Mouse (Mus musculus): ENCODE data around the gene Ganab.

Gene Ganab

GRCm38 (mm10) chr19:8897865-8898495 lies at the start of gene Ganab:
Gene Ganab (plus strand): TSS chr19:8898071.
- CTCF ChIA-PET = interaction anchor here in 1 of 4 experiments (0.6 to 1.0 kb wide), 2 partner anchors 9 to 52 kb away, joined by 3 to 4 read pairs; no protein-coding TSS in a partner anchor
- POLR2A ChIA-PET = interaction anchor here (0.5 to 25.4 kb wide), 71 partner anchors 8 to 985 kb away, joined by 3 to 851 read pairs (median 4); partner anchors contain the start of genes 1810009A15Rik (in 4 of the 4), Gm49416 (in 4 of the 4), B3gat3 (in 3 of the 4) and Mta2 (in 3 of the 4)

- POLR2A ChIA-PET = interaction anchor here in 2 of 4 experiments (0.6 to 7.4 kb wide), 19 partner anchors 9 to 147 kb away, joined by 3 to 74 read pairs (median 3); partner anchors contain the start of genes Gng3 (in 2 of the 2), Ttc9c (in 2 of the 2), Uqcc3 (in 2 of the 2) and 1810009A15Rik (in 1 of the 2)
- CTCF ChIA-PET = interaction anchor here in 2 of 4 experiments (1.0 to 2.0 kb wide), 3 partner anchors 9 to 13 kb away, joined by 3 to 9 read pairs (median 4); no protein-coding TSS in a partner anchor
Measured at GRCm38 (mm10) chr19:8848356-8848755, 49.5 kb upstream of the Ganab start.

DNA sequence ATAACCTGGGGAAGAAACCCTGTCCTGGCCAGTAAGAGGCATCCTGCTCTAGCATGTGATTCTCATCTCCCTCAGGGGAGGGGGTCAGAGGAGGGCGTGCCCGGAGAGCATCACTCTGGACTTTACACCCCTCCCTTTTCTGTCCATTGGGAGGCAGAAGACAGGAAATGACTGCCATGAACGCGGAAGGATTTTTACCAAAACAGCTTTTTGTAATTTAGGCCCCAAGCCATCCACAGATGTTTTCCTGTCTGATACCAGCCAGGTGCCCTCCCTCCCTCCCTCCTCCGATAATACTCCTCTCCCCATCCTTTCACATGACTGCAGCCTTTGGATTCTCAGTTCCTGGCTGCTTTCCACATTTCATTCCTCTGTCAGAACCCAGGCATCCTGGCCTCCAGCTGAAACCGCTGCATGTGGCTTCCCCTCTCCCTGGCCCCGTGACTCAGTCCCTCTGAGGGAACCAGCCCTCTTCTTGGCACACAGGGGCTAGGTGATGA lies 47.4 kb upstream of the Ganab start, which contains the start of gene Lrrn4cl:
Gene Lrrn4cl, plus strand, starts transcription at position 367 of the 500 bp plus-strand sequence.
- CTCF ChIA-PET = interaction anchor here in 3 of 4 experiments (0.6 to 2.0 kb wide), 4 partner anchors 8 to 232 kb away, joined by 3 to 9 read pairs (median 4); partner anchors contain the start of gene Gng3 (in 1 of the 3)
- POLR2A ChIA-PET = interaction anchor here (0.6 to 7.4 kb wide), 38 partner anchors 11 to 232 kb away, joined by 3 to 74 read pairs (median 4); partner anchors contain the start of genes Gng3 (in 4 of the 4), 1810009A15Rik (in 3 of the 4), Gm49416 (in 3 of the 4) and Slc3a2 (in 2 of the 4)

GRCm38 (mm10) chr19:8851639-8852038 lies 46.2 kb upstream of the Ganab start:
- ChIA-PET CTCF (interaction anchor here in 2 of 4 experiments (0.8 to 2.6 kb wide), 13 partner anchors 9 to 239 kb away, joined by 3 to 8 read pairs (median 3); partner anchors contain the start of genes Gng3 (in 2 of the 2) and Eef1g (in 1 of the 2)), POLR2A (interaction anchor here (0.6 to 4.1 kb wide), 57 partner anchors 8 to 258 kb away, joined by 3 to 39 read pairs (median 5); partner anchors contain the start of genes 1810009A15Rik (in 4 of the 4), Gm49416 (in 4 of the 4), Gng3 (in 3 of the 4) and Ubxn1 (in 3 of the 4))

DNA sequence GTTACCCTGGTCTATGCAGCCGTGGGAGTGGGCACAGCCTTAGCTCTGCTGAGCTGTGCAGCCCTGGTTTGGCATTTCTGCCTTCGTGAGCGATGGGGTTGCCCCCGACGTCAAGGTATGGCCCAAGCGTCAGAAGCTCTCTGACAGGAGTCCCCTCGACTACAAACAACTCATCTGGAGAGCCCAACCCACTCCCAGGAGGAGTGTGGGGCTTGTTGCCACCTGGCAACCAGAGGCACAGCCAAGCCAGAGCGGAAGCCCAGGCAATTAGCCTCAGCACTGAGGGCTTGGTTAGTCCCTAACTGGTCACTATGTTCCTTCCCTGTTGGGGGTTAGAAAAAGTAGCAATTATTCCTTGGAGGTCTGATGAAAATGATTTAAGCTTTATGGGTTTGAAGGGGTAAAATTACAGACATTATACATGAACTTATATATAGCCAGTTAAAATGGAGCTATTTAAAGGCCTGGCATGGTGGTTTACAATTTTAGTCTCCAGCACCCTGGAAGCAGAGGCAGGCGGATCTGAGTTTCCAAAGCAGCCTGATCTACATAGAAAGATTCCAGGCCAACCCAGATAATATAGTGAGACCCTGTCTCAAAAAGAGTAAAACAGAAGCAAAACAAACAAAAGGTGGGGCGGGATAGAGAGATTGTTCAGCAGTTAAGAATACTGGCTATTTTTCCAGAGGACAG lies 45.5 kb upstream of the Ganab start:
- POLR2A ChIA-PET = interaction anchor here (0.7 to 4.1 kb wide), 75 partner anchors 9 to 257 kb away, joined by 3 to 39 read pairs (median 4); partner anchors contain the start of genes 1810009A15Rik (in 4 of the 4), Gm49416 (in 4 of the 4), Gng3 (in 3 of the 4) and Ubxn1 (in 3 of the 4)

DNA sequence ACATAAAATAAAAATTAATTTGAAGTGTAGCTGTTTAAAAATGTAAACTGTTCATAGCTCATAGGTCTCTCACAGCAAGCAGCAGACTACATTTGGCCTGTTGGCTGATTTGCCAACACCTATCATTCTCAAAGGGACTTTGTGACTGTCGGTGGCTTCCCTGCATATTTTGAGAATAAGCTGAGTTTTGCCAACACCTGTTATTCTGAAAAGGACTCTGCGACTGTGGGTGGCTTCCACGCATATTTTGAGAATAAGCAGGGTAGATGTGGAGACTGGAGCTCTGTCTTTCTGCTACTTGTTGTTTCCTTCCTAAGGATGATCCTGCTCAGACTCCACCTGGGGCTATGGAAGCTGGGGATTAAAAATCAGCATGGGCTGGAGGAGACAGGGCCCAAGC lies 44.8 kb upstream of the Ganab start:
- ChIA-PET CTCF (interaction anchor here in 2 of 4 experiments (0.6 to 2.6 kb wide), 5 partner anchors 63 to 206 kb away, joined by 3 to 8 read pairs (median 3); partner anchors contain the start of gene Ahnak (in 1 of the 2)), POLR2A (interaction anchor here (0.7 to 4.1 kb wide), 40 partner anchors 9 to 256 kb away, joined by 3 to 39 read pairs (median 5); partner anchors contain the start of genes 1810009A15Rik (in 3 of the 4), Gm49416 (in 3 of the 4), Gng3 (in 2 of the 4) and Uqcc3 (in 2 of the 4))

More for the DNA sequence above, 45.5 kb upstream of the Ganab start:
- CTCF ChIA-PET = interaction anchor here in 2 of 4 experiments (0.6 to 2.6 kb wide), 15 partner anchors 8 to 238 kb away, joined by 3 to 8 read pairs (median 4); partner anchors contain the start of genes Gng3 (in 2 of the 2), Ahnak (in 1 of the 2) and Eef1g (in 1 of the 2)

DNA sequence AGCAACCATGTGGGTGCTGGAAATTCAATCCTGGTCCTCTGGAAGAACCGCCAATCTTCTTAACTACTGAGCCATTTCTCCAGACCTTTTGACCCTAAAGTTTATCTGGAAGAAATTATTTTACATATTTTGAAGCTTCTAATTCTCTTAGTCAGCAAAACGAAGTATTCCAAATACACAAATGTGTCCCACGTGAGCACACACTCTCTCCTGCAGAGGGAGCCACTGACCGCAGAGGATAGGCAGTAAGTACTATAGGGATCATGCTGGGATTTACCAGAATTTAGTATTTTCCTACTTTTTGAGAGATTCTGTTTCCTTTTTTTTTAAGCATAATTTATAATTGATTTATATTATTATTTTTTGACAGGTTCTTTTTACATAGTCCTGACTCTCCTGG lies 40.2 kb upstream of the Ganab start:
- ChIA-PET CTCF (interaction anchor here (0.6 to 2.6 kb wide), 17 partner anchors 9 to 254 kb away, joined by 3 to 14 read pairs (median 3); partner anchors contain the start of genes Ubxn1 (in 2 of the 4), Gng3 (in 1 of the 4) and Zbtb3 (in 1 of the 4)), POLR2A (interaction anchor here in 3 of 4 experiments (0.7 to 4.3 kb wide), 11 partner anchors 12 to 252 kb away, joined by 3 to 43 read pairs (median 5); partner anchors contain the start of genes 1810009A15Rik (in 1 of the 3), Eef1g (in 1 of the 3), Ganab (in 1 of the 3) and Gm49416 (in 1 of the 3))

GRCm38 (mm10) chr19:8859018-8859417 lies 38.9 kb upstream of the Ganab start:
- ChIA-PET CTCF (interaction anchor here (0.6 to 2.6 kb wide), 12 partner anchors 10 to 251 kb away, joined by 3 to 14 read pairs (median 6); partner anchors contain the start of genes Uqcc3 (in 1 of the 4) and Zbtb3 (in 1 of the 4)), POLR2A (interaction anchor here in 3 of 4 experiments (0.6 to 4.3 kb wide), 21 partner anchors 10 to 610 kb away, joined by 3 to 43 read pairs (median 3); partner anchors contain the start of genes 1810009A15Rik (in 3 of the 3), Gm49416 (in 3 of the 3), Ubxn1 (in 2 of the 3) and Ganab (in 1 of the 3))

DNA sequence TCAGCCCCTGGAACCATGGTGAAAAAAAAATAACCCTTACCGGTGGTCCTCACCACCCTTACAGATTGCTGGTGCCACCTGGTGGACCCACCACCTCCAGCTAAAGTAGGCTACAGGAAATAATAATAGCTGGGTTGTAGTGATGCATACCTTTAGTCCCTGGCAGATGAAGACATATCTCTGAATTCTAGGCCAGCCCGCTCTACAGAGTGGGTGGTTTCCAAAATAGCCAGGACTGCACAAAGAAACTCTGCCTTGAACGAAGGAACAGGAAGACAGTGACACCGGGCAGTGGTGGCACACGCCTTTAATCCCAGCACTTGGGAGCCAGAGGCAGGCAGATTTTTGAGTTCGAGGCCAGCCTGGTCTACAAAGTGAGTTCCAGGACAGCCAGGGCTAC lies 33.6 kb upstream of the Ganab start:
- CTCF ChIA-PET = interaction anchor here in 1 of 4 experiments (0.9 kb wide), 1 partner anchor 242 kb away, joined by 3 read pairs; no protein-coding TSS in a partner anchor
- POLR2A ChIA-PET = interaction anchor here in 1 of 4 experiments (1.0 kb wide), 1 partner anchor 14 kb away, joined by 3 read pairs; no protein-coding TSS in a partner anchor

DNA sequence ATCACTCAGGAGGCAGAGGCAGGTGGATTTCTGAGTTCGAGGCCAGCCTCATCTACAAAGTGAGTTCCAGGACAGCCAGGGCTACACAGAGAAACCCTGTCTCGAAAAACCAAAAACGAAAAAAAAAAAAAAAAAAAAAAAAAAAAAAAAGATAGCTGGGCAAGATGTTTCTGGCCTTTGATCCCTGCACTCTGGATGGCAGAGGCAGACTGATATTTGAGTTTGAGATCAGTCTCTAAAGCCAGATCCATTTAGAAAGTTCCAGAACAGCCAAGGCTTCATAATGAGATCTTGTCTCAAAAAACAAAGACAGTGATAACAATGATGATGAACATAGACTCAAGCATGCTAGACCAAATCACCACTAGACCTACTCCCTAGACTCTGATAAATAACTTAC lies 27.5 kb upstream of the Ganab start:
- ChIA-PET POLR2A (interaction anchor here (0.6 to 27.2 kb wide), 31 partner anchors 11 to 1057 kb away, joined by 3 to 851 read pairs (median 4); partner anchors contain the start of genes Uqcc3 (in 3 of the 4), 1810009A15Rik (in 2 of the 4), Ganab (in 2 of the 4) and Gm49403 (in 2 of the 4)), CTCF (interaction anchor here in 1 of 4 experiments (0.7 to 0.8 kb wide), 2 partner anchors 8 to 38 kb away, joined by 3 to 9 read pairs; no protein-coding TSS in a partner anchor)

DNA sequence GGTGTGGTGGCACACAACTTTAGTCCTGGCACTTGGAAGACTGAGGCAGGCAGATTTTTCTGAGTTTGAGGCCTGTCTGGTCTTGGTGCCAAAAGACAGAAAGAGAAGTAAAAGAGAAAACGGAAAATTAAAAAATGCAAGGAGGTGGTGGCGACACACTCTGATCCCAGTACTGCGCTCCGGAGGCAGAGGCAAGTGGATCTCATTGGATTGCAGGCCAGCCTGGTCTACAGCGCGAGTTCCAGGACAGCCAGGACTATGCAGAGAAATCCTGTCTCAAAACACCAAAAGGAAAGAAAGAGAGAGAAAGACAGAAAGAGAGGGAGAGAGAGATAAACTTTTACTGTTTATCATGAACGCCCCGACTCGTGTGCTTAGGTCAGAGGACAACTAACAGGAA lies 27.0 kb upstream of the Ganab start:
- ChIA-PET CTCF (interaction anchor here (0.6 to 1.0 kb wide), 8 partner anchors 8 to 153 kb away, joined by 3 to 9 read pairs (median 4); no protein-coding TSS in a partner anchor), POLR2A (interaction anchor here (0.5 to 27.2 kb wide), 90 partner anchors 10 to 1111 kb away, joined by 3 to 851 read pairs (median 4); partner anchors contain the start of genes Uqcc3 (in 4 of the 4), 1810009A15Rik (in 3 of the 4), Eef1g (in 3 of the 4) and Gm49403 (in 3 of the 4))

GRCm38 (mm10) chr19:8871267-8872186 lies 26.3 kb upstream of the Ganab start, which contains the start of gene Ubxn1:
Gene Ubxn1 (plus strand): TSS chr19:8871496.
- CTCF ChIA-PET = interaction anchor here (0.6 to 1.0 kb wide), 7 partner anchors 14 to 158 kb away, joined by 3 to 9 read pairs (median 4); no protein-coding TSS in a partner anchor
- POLR2A ChIA-PET = interaction anchor here (0.5 to 27.2 kb wide), 101 partner anchors 9 to 1110 kb away, joined by 3 to 851 read pairs (median 4); partner anchors contain the start of genes Uqcc3 (in 4 of the 4), 1810009A15Rik (in 3 of the 4), Eef1g (in 3 of the 4) and Gm49403 (in 3 of the 4)

DNA sequence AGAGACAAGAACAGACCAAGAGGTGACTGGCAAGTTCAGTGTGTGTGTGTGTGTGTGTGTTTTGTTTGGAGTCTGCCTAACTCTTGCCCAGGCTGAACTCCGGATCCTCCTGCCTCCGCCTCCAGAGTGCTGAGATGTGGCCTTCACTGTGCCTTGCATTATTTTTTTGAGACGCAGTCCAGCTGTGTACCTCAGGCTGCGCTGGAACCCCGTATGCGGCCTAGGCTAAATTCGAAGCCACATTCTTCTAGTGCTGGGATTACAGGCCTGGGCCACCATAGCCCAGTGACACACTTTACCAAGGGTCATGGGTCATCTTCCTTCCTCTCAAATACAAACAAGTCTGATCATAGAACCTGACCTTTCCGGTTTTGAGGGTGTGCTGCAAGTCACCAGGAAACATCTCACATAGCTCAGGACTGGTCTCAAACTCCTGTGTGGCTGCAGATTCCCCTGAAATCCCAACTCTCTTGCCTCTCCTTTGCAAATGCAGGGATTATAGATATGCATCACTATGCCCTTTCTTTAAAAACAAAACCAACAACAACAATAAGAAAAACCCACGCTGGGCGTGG lies 25.5 kb upstream of the Ganab start:
- CTCF ChIA-PET = interaction anchor here in 2 of 4 experiments (0.6 to 0.7 kb wide), 3 partner anchors 8 to 1500 kb away, joined by 3 to 4 read pairs (median 3); partner anchors contain the start of gene Uqcc3 (in 1 of the 2)
- POLR2A ChIA-PET = interaction anchor here (0.6 to 27.2 kb wide), 43 partner anchors 9 to 1406 kb away, joined by 3 to 851 read pairs (median 4); partner anchors contain the start of genes 1810009A15Rik (in 4 of the 4), Gm49416 (in 4 of the 4), Uqcc3 (in 3 of the 4) and Ganab (in 2 of the 4)

GRCm38 (mm10) chr19:8875031-8875430 lies 22.8 kb upstream of the Ganab start:
- ChIA-PET POLR2A (interaction anchor here in 3 of 4 experiments (0.9 to 27.2 kb wide), 23 partner anchors 9 to 162 kb away, joined by 3 to 851 read pairs (median 4); partner anchors contain the start of genes 1810009A15Rik (in 3 of the 3), Gm49416 (in 3 of the 3), Eef1g (in 2 of the 3) and Ganab (in 2 of the 3)), CTCF (interaction anchor here in 2 of 4 experiments (0.6 to 1.1 kb wide), 3 partner anchors 11 to 100 kb away, joined by 3 to 5 read pairs (median 3); partner anchors contain the start of gene Tmem179b (in 1 of the 2))
